Mouse (Mus musculus) spleen, adult 12 weeks (tissue): ENCODE measurements around the gene Adamts18.

Experiments used
- DNase-seq: peaks from one replicate; pipeline ENCODE4 v3.0.0; 2022; ENCODE audit warnings: low spot score

The Adamts18 gene

DNA sequence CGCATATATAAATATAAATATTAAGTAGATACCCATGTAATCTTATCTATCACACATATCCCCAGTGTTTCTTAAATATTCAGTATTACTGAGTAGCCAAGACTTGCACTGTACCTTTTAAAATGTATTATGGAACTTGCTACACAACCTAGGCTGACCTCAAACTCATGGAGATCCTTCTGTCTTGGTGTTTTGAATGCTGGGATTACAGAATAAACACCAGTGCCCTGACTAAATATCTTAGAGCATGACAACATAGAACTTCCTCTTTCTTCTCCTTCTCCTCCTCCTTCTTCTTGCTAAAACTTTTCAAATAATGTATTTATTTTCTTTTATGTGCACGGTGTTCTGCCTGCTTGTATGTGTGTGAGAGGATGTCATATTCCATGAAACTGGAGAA lies 95.4 kb downstream of the Adamts18 start:
- no peak for DNase-seq

DNA sequence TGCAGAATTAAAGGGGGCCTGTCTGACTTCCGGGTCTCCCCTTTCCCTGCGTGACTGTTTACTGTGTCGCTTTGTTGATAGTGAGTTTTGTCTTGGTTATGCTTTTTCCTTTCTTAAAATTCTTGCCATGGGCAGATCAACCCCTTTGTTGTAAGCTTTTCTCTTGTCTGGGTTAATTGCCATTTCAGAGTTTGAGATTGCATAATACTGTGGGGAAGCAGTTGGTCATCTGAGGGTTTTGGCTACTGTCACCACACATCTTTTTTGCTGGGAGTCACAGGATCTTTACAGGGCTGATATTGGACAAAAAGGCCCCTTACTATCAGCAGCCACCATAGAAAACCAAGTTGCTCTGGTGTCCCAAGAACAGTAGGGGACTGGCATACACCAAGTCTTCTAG lies 96.2 kb downstream of the Adamts18 start:
- no peak for DNase-seq

DNA sequence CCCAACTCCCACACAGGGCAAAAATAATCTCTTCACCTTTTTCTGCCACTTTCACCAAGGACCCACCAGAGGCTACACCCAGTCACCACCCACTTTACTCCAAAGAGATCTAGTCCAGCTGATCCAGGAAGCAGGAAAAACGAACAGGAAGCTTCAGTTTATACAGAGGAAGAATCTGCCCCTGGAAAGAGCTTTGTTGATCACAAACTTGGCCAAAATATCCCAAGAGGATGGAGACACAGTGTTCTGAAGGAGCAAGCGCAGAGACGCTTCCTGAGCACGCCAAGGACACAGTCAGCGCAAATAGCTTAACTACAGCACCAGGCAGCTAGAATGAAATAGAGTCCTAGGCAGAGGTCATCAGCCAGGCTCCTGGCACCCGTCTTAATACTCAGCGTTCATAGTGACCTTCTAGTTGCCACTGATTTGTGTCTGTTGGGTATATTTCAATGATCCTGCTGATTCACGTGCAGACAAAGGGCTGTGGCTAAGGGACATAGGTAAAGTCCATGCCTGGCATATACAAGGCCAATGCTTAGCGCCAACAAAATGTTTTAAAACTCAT lies 113.0 kb downstream of the Adamts18 start:
- DNase-seq = no peak

DNA sequence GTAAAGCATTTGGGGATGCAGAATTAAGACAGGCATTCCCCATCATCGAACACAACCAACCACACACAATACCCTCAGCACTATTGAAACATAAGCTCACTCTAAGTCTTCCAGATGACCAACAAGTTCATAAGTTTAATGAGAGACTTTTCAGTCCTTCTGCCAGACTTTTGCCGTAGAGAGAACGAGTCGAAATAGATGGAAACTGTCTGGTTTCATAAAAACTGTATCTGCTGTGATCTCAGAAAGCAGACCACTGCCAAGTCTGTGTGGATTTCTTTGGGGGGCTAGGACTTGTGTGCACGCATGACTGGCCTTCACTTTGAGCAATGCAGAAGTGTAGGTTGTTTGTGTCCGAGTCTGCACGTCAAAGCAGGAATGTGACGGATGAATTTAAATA lies 123.2 kb downstream of the Adamts18 start:
- no peak for DNase-seq

DNA sequence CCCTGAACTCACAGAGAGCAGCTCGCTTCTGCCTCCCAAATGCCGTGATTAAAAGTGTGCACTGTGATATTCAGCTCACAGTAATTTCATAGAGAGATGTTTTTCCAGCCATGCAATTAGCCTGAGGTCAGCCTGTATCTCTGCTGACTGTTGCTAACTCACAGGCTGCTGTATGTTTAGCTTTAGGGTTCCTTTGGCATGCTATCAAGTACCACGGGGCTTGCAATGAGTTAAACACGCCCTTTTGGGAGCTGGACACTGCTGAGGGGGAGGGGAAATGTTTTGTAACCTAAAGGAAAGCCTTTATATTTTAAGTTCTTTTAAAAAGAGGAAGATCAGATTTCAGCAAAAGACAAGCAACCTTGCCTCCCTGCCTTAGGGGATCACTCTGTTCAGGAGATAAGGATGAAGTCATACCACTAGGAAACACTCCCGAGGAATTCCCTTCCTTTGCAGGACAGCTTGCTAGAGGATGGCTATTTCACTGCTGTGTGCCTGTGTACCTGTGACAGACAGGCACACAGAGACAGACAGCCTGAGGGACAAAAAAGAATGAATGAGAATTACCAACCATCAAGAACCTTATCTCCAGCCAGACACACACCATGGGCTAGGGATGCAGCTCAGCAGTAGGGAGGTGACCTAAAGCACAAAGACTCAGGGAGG lies 124.5 kb downstream of the Adamts18 start:
- no peak for DNase-seq

DNA sequence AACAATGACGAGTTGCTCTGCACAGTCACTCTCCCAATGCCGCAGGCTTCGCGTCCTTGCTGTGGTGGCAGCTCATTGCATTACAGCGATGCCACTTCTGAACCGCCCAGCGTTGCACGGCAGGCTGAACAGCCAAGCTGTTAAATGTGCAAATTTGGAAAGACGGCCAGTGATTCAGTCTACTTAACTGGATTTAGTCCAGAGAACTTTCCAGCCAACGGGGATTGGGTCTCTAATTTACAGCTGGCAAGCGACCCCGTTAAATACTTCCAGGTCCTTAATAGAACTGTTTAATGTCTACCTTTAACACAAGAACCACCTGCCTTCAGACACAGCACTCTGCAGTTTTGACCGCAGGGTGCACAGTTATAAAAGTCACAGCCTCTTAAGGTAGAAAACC lies 127.1 kb downstream of the Adamts18 start:
- no peak for DNase-seq

DNA sequence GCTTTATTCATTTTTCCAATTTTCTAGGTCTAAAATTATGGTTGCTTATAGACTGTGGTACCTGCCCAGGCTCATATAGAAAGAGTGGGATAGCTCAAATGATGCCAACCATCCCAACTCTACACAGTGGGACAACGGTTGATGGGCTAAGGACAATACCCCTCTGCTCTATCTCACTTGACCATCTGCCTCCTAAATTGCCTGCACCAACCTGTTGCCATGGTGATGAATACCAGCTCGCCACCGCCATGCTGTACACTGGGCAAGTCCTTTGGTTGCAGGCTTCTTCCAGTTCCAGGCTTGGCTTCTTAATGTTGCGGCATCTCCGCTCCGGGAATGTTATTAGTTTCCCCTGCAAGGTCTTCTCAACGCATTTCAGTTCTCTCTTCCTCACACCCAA lies 143.6 kb downstream of the Adamts18 start:
- no peak for DNase-seq

DNA sequence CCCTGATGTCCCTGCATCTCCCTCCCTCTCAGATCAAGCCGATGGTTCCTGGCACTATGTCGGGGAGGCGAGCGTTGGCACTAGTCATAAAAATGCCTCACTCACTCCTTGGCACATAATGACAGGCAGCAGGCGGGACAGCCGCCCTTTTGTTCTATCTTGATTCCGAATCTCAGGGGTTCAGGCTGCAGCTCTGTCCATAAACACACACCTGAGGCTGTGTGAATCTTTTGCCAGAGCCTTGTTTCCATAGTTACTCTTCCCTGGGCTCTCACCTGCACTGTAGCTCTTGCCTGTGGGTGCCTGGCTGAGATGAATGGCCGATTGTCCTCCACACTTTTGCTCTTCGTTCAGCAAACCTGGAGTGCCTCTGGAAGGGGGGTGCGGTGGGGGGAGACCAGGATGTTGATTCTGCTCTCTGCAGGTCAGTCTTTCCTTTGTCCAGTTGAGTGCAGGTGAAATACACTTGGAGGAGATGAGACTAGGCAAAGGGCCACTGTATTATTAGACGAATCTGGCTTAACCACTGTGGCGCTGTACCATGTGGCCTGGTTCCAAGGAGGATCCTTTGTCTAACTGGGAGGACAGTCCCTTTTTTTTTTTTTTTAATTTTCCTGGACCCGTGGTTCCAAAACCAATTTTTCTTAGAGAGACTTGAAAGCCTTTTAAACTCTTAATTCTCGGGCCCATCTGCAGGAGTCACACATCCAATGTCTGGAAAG lies 156.8 kb downstream of the Adamts18 start:
- DNase-seq = no peak

DNA sequence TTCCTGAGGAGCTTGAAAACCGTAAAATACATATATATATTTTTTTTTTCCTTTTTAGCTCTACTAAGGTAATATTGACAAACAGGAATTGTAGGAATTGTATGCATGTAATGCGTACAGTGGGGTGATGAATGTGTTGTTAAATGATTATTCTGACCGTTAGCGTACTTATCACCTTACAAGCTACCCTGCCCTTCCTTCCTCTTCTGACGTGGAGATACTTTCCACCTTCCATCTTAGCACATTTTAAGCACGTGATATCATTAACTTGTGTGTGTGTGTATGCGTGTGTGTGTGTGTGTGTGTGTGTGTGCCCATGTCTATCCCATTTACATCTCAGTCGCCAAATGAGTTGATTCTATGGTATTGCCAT lies 160.0 kb downstream of the Adamts18 start:
- no peak for DNase-seq

DNA sequence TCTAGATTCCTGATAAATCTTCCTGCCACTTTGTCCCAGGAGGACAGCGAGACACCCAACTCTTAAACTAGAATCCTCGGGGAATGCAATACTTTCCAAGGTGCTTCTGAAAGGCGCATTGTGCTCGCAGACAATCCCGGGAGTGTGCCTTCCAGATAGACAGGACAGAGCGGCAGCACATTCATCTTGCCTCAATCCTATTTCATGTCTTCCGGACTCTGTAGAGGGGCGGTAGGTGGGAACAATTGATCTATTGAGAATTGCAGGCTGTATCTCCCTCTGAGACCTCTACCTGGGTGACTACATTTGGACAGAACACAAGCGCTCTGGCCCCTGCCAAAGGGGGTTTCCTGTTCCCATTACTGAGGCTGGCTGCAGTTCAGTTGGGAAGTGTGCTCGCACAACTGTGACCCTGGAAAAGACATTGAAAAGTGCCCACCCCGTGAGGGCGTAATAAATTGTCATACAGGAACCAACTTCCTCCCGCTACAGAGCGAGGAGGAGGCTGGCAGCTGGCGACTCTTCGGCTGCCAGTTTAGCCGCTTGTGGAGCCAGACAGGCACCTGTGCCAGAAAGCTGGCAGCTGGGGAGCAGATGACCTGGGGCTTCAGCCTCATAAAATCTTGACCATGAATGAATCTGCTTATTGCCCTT lies 160.5 kb downstream of the Adamts18 start:
- DNase-seq = no peak

DNA sequence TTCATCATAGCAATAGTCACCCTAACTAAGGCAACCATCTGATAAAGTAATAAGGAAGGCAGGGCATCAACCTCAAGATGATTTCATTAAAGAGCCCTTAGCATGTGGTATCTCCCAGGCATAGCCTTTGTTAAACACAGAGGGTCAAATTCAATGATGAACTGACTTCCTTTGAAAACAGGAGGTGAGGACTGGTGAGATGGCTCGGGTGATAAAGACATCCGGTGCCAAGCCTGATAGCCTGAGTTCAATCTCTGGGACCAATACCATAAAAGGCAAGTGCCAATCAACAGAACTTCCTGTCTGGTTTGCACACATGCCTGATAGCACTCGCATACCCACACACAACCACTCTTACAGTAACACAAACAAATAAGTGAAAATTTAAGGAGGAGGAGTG lies 169.2 kb downstream of the Adamts18 start:
- DNase-seq = no peak

DNA sequence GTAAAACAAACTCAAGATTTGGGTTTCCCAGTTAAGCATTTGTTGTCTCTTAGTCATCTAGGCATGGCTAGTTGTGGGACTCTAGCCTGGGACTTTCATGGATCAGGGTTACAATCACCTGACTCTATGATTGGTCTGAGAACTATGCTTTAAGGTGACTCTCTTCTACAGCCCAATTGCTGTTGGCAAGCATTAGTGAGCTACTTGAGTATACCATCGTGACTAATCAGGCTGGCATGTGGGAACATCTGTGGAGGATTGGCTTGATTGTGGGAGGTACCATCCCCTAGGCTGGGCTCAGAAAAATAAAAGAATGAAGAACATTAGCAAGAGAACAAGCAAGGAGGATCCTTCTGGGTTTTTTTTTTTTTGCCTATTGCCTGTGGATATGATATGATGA lies 171.7 kb downstream of the Adamts18 start:
- DNase-seq = no peak

DNA sequence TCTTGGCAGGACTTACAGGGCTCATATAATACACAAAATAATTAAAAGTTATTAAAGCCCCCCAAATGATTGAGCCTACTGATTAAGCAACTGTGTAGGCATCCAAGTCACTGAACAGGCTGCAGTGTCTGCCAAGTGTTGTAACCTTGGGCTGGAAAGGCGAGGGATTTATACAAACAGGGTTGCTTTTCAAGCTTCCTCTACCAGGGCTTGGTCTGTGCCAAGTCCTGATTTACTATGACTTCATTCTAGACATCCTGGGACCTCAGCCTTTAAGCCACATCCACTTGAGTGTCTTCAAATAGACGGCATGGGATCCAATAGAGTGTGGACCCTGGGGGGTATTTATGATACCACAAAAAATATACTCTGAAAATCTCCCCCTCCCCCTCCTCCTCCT lies 173.3 kb downstream of the Adamts18 start:
- no peak for DNase-seq

DNA sequence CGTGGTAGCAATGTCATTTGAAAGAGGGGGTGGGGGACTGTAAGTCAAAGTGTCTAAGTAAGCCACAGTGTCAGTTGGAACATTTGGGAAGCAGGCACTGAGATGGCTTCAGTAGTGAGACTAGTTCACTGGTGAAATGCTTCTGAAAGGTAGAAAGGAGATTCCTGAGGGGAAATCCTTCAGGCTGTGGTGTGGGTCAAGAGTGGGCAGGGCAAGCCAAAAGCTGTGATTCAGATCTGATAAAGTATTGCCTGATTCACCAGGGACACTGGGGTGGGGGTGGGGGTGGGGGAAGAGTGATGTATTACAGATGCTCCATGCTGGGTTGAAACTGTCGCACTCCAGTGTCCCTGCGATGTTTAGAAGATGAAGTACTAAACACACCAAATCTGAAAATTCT lies 173.9 kb downstream of the Adamts18 start:
- DNase-seq = no peak

DNA sequence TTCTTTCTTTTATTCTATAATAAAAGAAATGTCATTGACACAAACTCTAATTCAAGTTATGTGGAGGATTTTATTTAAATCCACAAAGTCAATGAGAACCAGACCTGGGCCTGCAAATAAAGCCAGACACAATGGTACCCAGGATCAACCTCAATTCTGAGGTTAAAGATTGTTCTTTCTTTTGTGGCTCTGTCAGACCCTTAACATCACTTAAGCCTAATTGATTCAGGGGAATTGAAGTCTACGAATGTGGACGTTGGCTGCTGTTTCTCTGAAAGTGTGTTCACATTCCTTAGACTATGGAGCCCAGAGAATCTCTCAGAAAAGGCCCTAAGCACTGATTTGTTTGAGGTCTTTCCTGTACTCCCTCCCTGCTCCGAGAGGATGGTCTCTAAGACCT lies 175.2 kb downstream of the Adamts18 start:
- no peak for DNase-seq

DNA sequence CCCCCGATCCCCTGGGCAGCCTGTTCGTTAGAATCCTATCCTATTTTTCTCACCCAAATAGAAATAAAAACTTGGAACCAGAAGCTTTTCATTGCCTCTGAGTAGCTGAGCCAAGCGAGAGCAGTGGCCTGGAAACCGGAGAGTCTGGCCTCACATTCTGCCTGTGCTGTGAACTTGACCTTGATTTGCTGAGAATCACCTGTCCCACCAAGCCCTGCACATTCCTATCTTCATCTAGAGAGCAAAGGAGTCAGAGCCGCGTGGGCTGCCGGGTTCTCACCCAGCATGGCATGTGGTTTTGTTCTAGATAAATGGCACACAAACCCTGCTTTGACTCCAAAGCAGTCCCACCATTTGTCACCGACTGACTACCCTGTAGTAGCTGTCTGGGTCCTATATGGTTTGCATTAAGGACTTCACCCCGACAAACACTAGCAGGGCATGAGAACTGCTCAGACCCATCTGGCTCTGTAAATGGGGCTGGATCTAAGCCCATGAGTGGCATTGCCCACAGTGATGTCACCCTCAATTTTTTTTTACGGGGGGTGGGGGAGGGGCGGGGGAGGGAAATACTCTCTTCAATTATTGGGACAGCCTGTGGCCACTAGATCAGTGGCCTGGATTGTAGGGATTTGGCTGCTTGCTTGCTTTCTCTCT lies 175.8 kb downstream of the Adamts18 start:
- no peak for DNase-seq

DNA sequence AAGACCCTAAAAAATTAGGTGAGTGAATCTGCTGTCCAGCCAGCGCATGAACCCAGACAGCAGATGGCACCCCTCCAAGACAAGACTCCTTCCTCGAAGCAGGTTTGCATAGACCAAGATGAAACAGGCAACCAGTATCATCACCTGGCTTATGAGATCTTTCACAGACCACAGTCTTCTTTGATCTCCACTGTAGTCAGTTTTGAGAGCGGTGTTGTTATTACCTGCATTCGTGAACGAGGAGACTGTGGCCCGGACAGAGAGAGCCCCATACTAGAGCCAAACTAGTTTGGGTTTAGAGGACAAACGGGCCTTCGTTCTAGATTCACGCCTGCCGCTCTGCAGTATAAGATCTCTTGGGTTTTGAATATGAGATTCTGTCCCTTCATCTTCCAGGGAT lies 178.6 kb downstream of the Adamts18 start:
- DNase-seq = no peak

DNA sequence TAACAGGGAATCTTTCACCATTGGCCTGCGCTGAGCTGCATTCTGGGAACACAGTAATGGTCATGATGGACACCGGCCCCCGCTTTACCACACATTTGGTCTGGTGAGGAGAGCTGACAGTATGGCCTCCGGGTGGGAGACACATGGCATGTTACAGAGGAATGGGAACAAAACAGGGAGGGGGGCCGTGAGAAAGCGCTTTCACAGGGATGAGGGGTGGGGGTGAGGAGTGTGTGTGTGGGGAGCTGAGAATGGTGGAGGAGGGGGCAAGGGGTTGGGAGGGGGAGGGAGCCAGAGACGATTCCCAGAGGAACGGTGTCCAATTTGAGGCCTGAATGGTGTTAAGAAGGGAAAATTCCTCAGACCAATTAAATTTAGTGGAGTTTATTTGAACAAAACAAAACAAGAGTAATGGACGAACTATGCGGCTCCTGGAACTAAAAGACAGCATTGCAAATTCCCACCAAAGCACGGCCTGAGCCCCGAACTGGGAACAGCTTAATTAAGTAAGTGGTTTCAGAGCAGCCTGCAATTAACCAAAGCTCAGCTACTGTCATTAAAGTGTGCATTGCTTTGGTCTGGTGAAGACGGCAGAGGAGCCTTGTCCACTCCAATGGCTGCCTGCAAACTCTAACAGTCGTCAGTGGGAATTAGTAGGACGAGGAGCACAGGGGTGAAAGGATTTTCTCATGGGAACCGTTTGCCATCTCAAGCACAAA lies 181.7 kb downstream of the Adamts18 start:
- DNase-seq = no peak

DNA sequence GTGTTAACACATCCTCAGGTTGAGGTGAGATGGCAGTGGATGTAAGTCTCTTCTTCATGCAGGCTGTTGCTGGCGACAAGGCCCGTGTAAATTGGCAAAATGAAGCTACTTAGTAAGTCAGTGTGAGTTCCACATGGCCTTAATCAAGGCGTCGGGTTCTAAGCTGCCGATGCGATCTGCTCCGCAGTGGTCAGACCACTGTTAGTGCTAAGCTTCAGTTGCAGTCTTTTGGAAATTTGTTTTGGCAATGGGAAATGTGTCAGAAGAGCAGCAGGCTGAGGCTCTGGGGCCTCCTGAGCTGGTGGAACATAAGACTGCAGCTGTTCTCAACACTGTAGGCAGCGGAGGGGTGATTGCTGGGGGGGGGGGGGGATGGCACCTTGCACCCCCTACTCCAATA lies 182.6 kb downstream of the Adamts18 start:
- no peak for DNase-seq

DNA sequence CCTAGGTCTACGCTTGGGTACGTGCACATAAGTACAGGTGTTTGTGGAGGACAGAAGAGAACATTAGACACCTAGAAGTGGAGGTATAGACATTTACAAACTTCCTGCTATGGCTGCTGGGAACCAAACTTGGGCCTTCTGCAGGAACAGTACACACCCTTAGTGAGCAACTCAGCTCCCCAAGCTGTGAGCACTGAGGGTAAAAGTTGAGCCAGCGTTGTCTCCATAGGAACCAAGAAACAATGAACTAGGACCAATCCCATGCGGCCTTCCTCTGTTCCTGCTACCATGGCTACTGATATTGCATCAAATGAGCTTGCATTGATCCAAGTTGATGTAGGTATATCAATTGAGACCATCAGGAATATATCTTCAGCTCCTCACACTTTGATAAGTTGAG lies 183.5 kb downstream of the Adamts18 start:
- no peak for DNase-seq

DNA sequence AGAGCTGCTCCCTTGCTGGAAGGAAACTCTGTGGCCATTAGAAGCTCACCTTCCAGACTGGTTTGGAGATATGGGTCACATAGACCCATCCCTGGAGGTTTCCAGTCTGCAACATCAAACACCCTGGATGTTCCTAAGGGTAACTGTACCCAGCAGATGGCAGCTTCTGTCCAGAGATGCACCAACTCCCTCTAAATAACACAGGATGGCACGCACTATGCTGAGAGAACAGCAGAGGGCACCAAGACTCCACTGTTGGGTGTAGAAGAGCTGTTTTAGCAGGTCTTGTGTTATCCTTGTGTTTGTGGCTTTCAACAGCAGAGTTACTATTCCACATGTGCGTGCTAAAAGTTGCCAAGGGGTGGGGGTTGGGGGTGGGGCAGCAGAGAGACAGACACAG lies 184.0 kb downstream of the Adamts18 start:
- DNase-seq = no peak

DNA sequence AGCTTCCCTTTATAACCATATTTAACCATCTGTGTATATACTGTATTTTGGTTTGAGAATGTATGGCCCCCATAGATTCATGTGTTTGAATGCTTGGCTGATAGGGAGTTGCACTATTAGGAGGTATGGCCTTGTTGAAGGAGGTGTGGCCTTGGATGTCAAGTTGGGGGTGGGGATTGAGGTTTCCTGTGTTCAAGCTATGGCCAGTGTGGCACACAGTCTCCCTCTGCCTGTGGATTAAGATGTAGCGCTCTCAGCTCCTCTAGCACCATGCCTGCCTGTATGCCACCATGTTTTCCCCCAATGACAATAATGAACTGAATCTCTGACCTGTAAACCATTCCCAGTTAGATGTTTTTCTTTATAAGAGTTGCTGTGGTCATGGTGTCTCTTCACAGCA lies 188.4 kb downstream of the Adamts18 start:
- DNase-seq = no peak
